Mouse (Mus musculus) gastrocnemius, postnatal 25 days (tissue): ENCODE results near the gene Adam26a. TPM values are rescaled to one million over a fixed set of nuclear protein-coding genes. Genes with fewer than 3 reads are reported as not detected.
"Not testable (repeated sequence)": the region's sequence is repeated elsewhere in the genome, so short reads cannot be mapped to it uniquely, and the experiment has no call there.

Source experiments
- DNase-seq: peaks from one replicate; pipeline ENCODE4 v3.0.0; 2022
- long read RNA-seq, 2 experiments: library from polyadenylated mRNA; stranded (forward); transcript quantifications; one replicate each; pipeline ENCODE4 v2.0.0; 2021
- total RNA-seq, 2 experiments: library from RNA; stranded (reverse); gene quantifications; 1 replicate in 1 of 2; 2 replicates in 1 of 2; pipeline ENCODE4 v1.2.3; 2021

Gene Adam26a
- not detected for total RNA-seq
- long read RNA-seq, experiment 1 = 0 reads
- long read RNA-seq, experiment 2 = 0 reads

DNA sequence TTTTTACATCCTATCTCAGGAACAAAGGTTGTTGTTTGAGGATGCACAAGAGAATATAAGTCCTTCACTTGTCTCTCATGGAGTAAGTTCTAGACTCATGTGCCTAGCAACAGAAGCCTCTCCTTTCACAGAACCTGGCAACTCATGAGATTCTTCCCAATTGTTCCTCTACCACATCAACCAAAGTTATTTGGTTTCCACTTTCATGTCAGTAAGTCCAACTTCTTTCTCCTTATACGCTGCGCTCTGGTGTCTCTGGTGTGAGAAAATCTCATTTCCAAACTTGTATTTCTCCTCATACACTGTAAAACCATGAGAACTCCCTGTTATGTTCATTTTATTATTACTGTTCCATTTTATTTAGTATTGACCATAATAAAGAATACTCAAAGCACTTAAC, at the start of gene Adam26a:
Gene Adam26a, minus strand, starts transcription at position 101 of the 400 bp plus-strand sequence.
- DNase-seq = not testable (repeated sequence)

DNA sequence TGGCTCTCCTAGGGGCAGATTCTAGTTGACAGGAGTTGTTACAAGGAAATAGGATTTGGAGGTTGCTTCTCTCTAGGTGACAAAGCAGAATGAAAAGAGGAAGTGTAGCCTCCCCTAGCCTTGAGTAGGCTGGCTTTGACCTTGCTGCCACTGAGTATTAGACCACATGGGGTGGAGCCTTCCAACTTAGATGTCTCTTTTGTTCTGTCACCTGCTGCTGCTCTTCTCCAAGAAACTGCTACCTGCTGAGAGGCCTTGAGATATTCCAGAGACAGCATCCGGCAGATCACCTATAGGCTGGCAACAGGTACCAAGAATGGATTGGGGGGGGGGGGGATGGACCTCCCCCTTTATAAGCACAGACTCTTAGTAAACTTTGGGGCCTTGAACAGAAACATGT, 39.5 kb upstream of the Adam26a start:
- DNase-seq = no peak

GRCm38 (mm10) chr8:43603657-43604056, 27.1 kb upstream of the Adam26a start:
- DNase-seq = not testable (repeated sequence)

DNA sequence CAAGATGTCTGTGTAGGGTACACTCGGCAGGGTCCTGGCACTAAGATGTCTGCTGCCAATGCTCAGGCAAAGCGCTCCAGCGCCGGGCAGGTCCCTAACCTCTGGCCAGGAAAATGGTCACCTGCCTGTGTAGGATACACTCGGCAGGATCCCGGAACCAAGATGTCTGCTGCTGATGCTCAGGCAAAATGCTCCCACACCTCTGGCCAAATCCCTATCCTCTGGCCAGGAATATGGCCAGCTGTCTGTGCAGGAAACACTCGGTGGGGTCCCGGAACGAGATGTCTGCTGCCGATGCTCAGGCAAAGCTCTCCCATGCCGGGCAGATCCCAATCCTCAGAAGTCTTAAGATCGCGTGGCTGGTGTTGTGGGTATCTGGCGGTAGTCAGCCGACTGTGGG, 26.7 kb upstream of the Adam26a start:
- not testable (repeated sequence) for DNase-seq

- not testable (repeated sequence) for DNase-seq
Measured at GRCm38 (mm10) chr8:43528006-43528405, 48.5 kb downstream of the Adam26a start, which contains the start of gene Adam26b. TSS of gene Adam26b (minus strand) at chr8:43528106.

Other genes starting within 250 kb of the Adam26a start
- gene Adam26b, start 48.6 kb downstream of the Adam26a start, total RNA-seq = not detected
- gene Gm5346, start 50.6 kb upstream of the Adam26a start, total RNA-seq = not detected
- gene Adam34, start 133.3 kb upstream of the Adam26a start, total RNA-seq = not detected